Mouse (Mus musculus) hindbrain, embryonic 14.5 days (tissue): ENCODE results near the gene Nphp4. TPM values are rescaled to one million over a fixed set of nuclear protein-coding genes. Genes with fewer than 3 reads are reported as not detected.

Experiments
- ATAC-seq: fragments of 200-750 bp; cut with Nextera tagmentation; 2 replicates; pipeline ENCODE4 v1.8.0; 2017; ENCODE audit warnings: moderate number of reproducible peaks, mild to moderate bottlenecking, moderate TSS enrichment, moderate library complexity; ENCODE audit not compliant: low FRiP score
- DNase-seq: peaks from one replicate; pipeline ENCODE4 v3.0.0-alpha.2; 2015; ENCODE audit warnings: low spot score
- H3K27ac ChIP-seq: fragments of 300-500 bp; sonication (generic); 2 replicates; pipeline ENCODE4 v1.5.1; 2014; ENCODE audit warnings: mild to moderate bottlenecking, moderate library complexity
- H3K27me3 ChIP-seq: fragments of 300-500 bp; sonication (generic); 2 replicates; pipeline ENCODE4 v1.6.1; 2014; ENCODE audit warnings: mild to moderate bottlenecking, low read length, mixed read lengths; ENCODE audit not compliant: control insufficient read depth, insufficient read depth
- H3K36me3 ChIP-seq: fragments of 300-500 bp; sonication (generic); replicated peaks from 2 replicates; pipeline ENCODE4 v1.6.1; 2014; ENCODE audit not compliant: control insufficient read depth, insufficient read depth
- H3K4me1 ChIP-seq: fragments of 300-500 bp; sonication (generic); replicated peaks from 2 replicates; pipeline ENCODE4 v1.6.1; 2014; ENCODE audit warnings: antibody characterized with exemption, low read length, mixed read lengths; ENCODE audit not compliant: control insufficient read depth, insufficient read depth
- H3K4me2 ChIP-seq: fragments of 300-500 bp; sonication (generic); replicated peaks from 2 replicates; pipeline ENCODE4 v1.6.1; 2014; ENCODE audit warnings: mild to moderate bottlenecking, moderate library complexity
- H3K4me3 ChIP-seq: fragments of 300-500 bp; sonication (generic); replicated peaks from 2 replicates; pipeline ENCODE4 v1.5.1; 2014; ENCODE audit warnings: mild to moderate bottlenecking, low read length
- H3K9ac ChIP-seq: fragments of 300-500 bp; sonication (generic); 2 replicates; pipeline ENCODE4 v1.6.1; 2014
- H3K9me3 ChIP-seq: fragments of 300-500 bp; sonication (generic); 2 replicates; pipeline ENCODE4 v1.6.1; 2016; ENCODE audit warnings: low read length; ENCODE audit not compliant: control insufficient read depth
- WGBS: fragments of 180-500 bp; shearing (Covaris S2); extraction: QIAGEN DNeasy Blood & Tissue Kit; methylation state at CpG from one replicate; pipeline ENCODE4 v1.1.7; 2014; 5-methylcytosine and 5-hydroxymethylcytosine counted together
- polyA plus RNA-seq: library from polyadenylated mRNA; unstranded; fragments of >200 nt; fragmentation: Nextera tagmentation; extraction: Ambion mirVana; gene quantifications from 2 replicates; pipeline ENCODE4 v1.2.1, GENCODE M21; 2014

The Nphp4 gene
- polyA plus RNA-seq, 1 experiment from 2014 or later, result 6.6 TPM

GRCm38 (mm10) chr4:152494360-152494879 is 17.9 kb downstream of the Nphp4 start:
- Histone ChIP-seq H3K36me3 (peaks cover 13% of the 10 kb centered on the region), H3K27me3 (no peaks in the 10 kb centered on the region), H3K27ac (no peak overlapping the region), H3K9ac (no peak overlapping the region), H3K9me3 (no peaks in the 10 kb centered on the region), H3K4me3 (no peak overlapping the region), H3K4me1 (peaks cover 10% of the 10 kb centered on the region; the same call in 1 of the 2 replicates), H3K4me2 (no peak overlapping the region; the same call in 1 of the 2 replicates)
- 36% methylated on average over 20 of the region's 20 CpGs for WGBS
- ATAC-seq (no peak), DNase-seq (no peak)

- Histone ChIP-seq H3K9ac (no peak overlapping the region), H3K4me1 (peaks cover 7% of the 10 kb centered on the region), H3K9me3 (no peaks in the 10 kb centered on the region), H3K4me2 (no peak overlapping the region), H3K27me3 (no peaks in the 10 kb centered on the region), H3K36me3 (0 out of 2 replicates have a peak, but pooled peaks cover 2% of the 10 kb centered on the region), H3K4me3 (no peak overlapping the region), H3K27ac (no peak overlapping the region)
- WGBS, result 30% methylated on average over 18 of the region's 18 CpGs
- DNase-seq (peak; percentile 64), ATAC-seq (peak; percentile 74)
Observed at GRCm38 (mm10) chr4:152512221-152512925, 35.9 kb downstream of the Nphp4 start.

GRCm38 (mm10) chr4:152514884-152515283 is 38.4 kb downstream of the Nphp4 start:
- ATAC-seq (no peak), DNase-seq (no peak)
- peaks cover 7% of the 10 kb centered on the region for H3K4me1 ChIP-seq
- WGBS, result 69% methylated on average over 7 of the region's 7 CpGs
- H3K27ac ChIP-seq, result no peak overlapping the region
- H3K9ac ChIP-seq, result no peak overlapping the region
- H3K4me3 ChIP-seq, result no peak overlapping the region
- no peaks in the 10 kb centered on the region for H3K9me3 ChIP-seq
- no peaks in the 10 kb centered on the region for H3K27me3 ChIP-seq
- no peaks in the 10 kb centered on the region for H3K36me3 ChIP-seq
- H3K4me2 ChIP-seq, result no peak overlapping the region

- WGBS, result 91% methylated on average over 10 of the region's 10 CpGs
- no peak overlapping the region for H3K4me3 ChIP-seq
- H3K9me3 ChIP-seq, result no peaks in the 10 kb centered on the region
- ATAC-seq, result no peak
- DNase-seq, result no peak
- no peaks in the 10 kb centered on the region for H3K36me3 ChIP-seq
- H3K4me2 ChIP-seq, result no peak overlapping the region
- H3K9ac ChIP-seq, result no peak overlapping the region
- H3K27me3 ChIP-seq, result no peaks in the 10 kb centered on the region
- H3K4me1 ChIP-seq, result peaks cover 4% of the 10 kb centered on the region; the same call in 1 of the 2 replicates
- H3K27ac ChIP-seq, result no peak overlapping the region
Observed at GRCm38 (mm10) chr4:152519106-152519505, 42.6 kb downstream of the Nphp4 start.

- H3K9me3 ChIP-seq, result no peaks in the 10 kb centered on the region
- H3K4me3 ChIP-seq, result no peak overlapping the region
- no peak for ATAC-seq
- no peaks in the 10 kb centered on the region for H3K27me3 ChIP-seq
- H3K36me3 ChIP-seq, result no peaks in the 10 kb centered on the region
- no peak overlapping the region for H3K9ac ChIP-seq
- peak; percentile 92 for DNase-seq
- 33% methylated on average over 6 of the region's 6 CpGs for WGBS
- H3K4me1 ChIP-seq, result peaks cover 4% of the 10 kb centered on the region; the same call in 1 of the 2 replicates
- H3K4me2 ChIP-seq, result no peak overlapping the region
- H3K27ac ChIP-seq, result no peak overlapping the region
Observed at GRCm38 (mm10) chr4:152520083-152520482, 43.6 kb downstream of the Nphp4 start.

GRCm38 (mm10) chr4:152532872-152533271 is 56.4 kb downstream of the Nphp4 start:
- Histone ChIP-seq H3K4me3 (no peak overlapping the region), H3K27ac (no peak overlapping the region), H3K27me3 (no peaks in the 10 kb centered on the region), H3K9me3 (no peaks in the 10 kb centered on the region), H3K4me1 (peaks cover 3% of the 10 kb centered on the region; the same call in 1 of the 2 replicates), H3K36me3 (0 out of 2 replicates have a peak, but pooled peaks cover under 1% of the 10 kb centered on the region), H3K9ac (no peak overlapping the region), H3K4me2 (no peak overlapping the region)
- DNase-seq, result no peak
- 53% methylated on average over 9 of the region's 9 CpGs for WGBS
- no peak for ATAC-seq

GRCm38 (mm10) chr4:152539756-152540155 is 63.2 kb downstream of the Nphp4 start:
- Histone ChIP-seq H3K9ac (no peak overlapping the region), H3K4me1 (peaks cover 8% of the 10 kb centered on the region; the same call in 1 of the 2 replicates), H3K27me3 (no peaks in the 10 kb centered on the region), H3K27ac (no peak overlapping the region), H3K36me3 (peaks cover 11% of the 10 kb centered on the region; the same call in 1 of the 2 replicates), H3K4me3 (no peak overlapping the region), H3K9me3 (no peaks in the 10 kb centered on the region), H3K4me2 (no peak overlapping the region)
- ATAC-seq, result no peak
- DNase-seq, result no peak
- WGBS, result 95% methylated on average over 12 of the region's 12 CpGs

- Histone ChIP-seq H3K4me2 (no peak overlapping the region), H3K9ac (no peak overlapping the region), H3K36me3 (peaks cover 11% of the 10 kb centered on the region; the same call in 1 of the 2 replicates), H3K4me1 (peaks cover 5% of the 10 kb centered on the region; the same call in 1 of the 2 replicates), H3K27ac (no peak overlapping the region), H3K9me3 (no peaks in the 10 kb centered on the region), H3K27me3 (no peaks in the 10 kb centered on the region), H3K4me3 (no peak overlapping the region)
- 18% methylated on average over 9 of the region's 9 CpGs for WGBS
- ATAC-seq, result no peak
- no peak for DNase-seq
Observed at GRCm38 (mm10) chr4:152541172-152541571, 64.7 kb downstream of the Nphp4 start.

GRCm38 (mm10) chr4:152542447-152542846 is 65.9 kb downstream of the Nphp4 start:
- Histone ChIP-seq H3K27ac (no peak overlapping the region), H3K36me3 (peaks cover 11% of the 10 kb centered on the region; the same call in 1 of the 2 replicates), H3K27me3 (no peaks in the 10 kb centered on the region), H3K4me1 (peaks cover 8% of the 10 kb centered on the region), H3K4me3 (no peak overlapping the region), H3K4me2 (no peak overlapping the region), H3K9ac (no peak overlapping the region), H3K9me3 (no peaks in the 10 kb centered on the region)
- ATAC-seq, result no peak
- WGBS, result 97% methylated on average over 11 of the region's 11 CpGs
- DNase-seq, result no peak
